In the genomic region with DNA sequence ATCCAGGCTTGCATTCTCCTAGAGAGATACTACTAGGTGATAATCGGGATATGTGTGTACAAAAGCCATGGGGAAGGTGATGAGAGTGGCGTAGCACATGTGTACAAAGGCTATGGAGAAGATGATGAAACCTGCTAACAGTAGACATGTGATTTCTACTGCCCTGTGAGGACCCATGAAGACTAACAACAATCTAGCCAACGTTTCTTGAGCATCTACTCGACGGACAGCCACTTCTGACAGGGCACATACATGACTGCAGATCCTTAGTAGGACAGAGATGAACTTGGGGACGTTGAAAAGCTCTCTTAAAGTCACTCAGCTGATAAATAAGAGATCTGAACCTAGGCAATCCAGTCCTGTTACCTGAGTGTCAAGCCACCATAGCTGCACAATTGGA, we compare ENCODE assay signal across 20 mouse cellular contexts.
"Had no signal": no experiment of that assay in that cellular context is flagged by ENCODE, and none has a peak within 500 bp of the region (broad histone marks: within the 10 kb centered on the region; RNA-seq: fewer than 3 reads in every experiment).

No protein-coding gene starts in this region.

- H3K4me1 ChIP-seq: liver, embryonic 15.5 days had no signal

- H3K27ac ChIP-seq: limb, embryonic 13.5 days; liver, embryonic 15.5 days; midbrain, embryonic 13.5 days; neural tube, embryonic 13.5 days; stomach, embryonic 15.5 days had no signal

- H3K27me3 ChIP-seq: limb, embryonic 13.5 days; liver, embryonic 15.5 days; neural tube, embryonic 13.5 days; stomach, embryonic 15.5 days had no signal

- H3K9me3 ChIP-seq: limb, embryonic 13.5 days; liver, embryonic 15.5 days; midbrain, embryonic 13.5 days; neural tube, embryonic 13.5 days; stomach, embryonic 15.5 days had no signal

- DNase-seq: kidney, adult 18-20 months; kidney, adult 9 months; kidney, postnatal 14 days; kidney, postnatal 4 days; left cerebral cortex, postnatal 4 days; lung, postnatal 14 days; lung, postnatal 4 days; retina, postnatal 1 day; right cerebral cortex, postnatal 25 days; spleen, adult 18-20 months; thymus, adult 2 months; thymus, postnatal 14 days; thymus, postnatal 4 days had no signal

- ATAC-seq: midbrain, embryonic 13.5 days; midbrain, embryonic 16.5 days had no signal

- H3K4me3 ChIP-seq: limb, embryonic 13.5 days; liver, embryonic 15.5 days; midbrain, embryonic 13.5 days; myocyte; neural tube, embryonic 13.5 days; stomach, embryonic 15.5 days had no signal

- H3K36me3 ChIP-seq: limb, embryonic 13.5 days; liver, embryonic 15.5 days; midbrain, embryonic 13.5 days; neural tube, embryonic 13.5 days; stomach, embryonic 15.5 days had no signal

- H3K4me2 ChIP-seq: limb, embryonic 13.5 days; liver, embryonic 15.5 days; midbrain, embryonic 13.5 days; neural tube, embryonic 13.5 days; stomach, embryonic 15.5 days had no signal

- H3K9ac ChIP-seq: limb, embryonic 13.5 days; liver, embryonic 15.5 days; midbrain, embryonic 13.5 days; neural tube, embryonic 13.5 days; stomach, embryonic 15.5 days had no signal
